Mouse (Mus musculus): ENCODE results near the gene Mpp2. TPM values are rescaled to one million over a fixed set of nuclear protein-coding genes. Genes with fewer than 3 reads are reported as not detected.
A peak's percentile ranks its signal among the peaks of the same experiment; 100 is the strongest.

The Mpp2 gene
- polyA plus RNA-seq, 1 experiment = not detected

- Histone ChIP-seq H3K4me1 (ENCODE audit: control insufficient read depth, insufficient read depth, low read length) (peaks cover 55% of the 10 kb centered on the region), H3K4me3 (ENCODE audit: insufficient read depth, low read depth, low read length) (no peak overlapping the region), H3K27ac (ENCODE audit: insufficient read depth, low read depth, low read length) (no peak overlapping the region)
- WGBS = 29% methylated on average over 7 of the region's 7 CpGs
- TF ChIP-seq CTCF (IDR thresholded peaks at IDR 0.05; ENCODE audit: insufficient read depth, low read depth, low read length) (no peak), POLR2A (IDR thresholded peaks at IDR 0.05; ENCODE audit: insufficient read depth, low read depth, low read length) (no peak)
These were observed 4.2 kb downstream of the Mpp2 start for GRCm38 (mm10) chr11:102084159-102084558.

- Histone ChIP-seq H3K27ac (ENCODE audit: insufficient read depth, low read depth, low read length) (peak overlapping the region; percentile 27), H3K4me1 (ENCODE audit: control insufficient read depth, insufficient read depth, low read length) (peaks cover 59% of the 10 kb centered on the region), H3K4me3 (ENCODE audit: insufficient read depth, low read depth, low read length) (no peak overlapping the region)
- TF ChIP-seq CTCF (IDR thresholded peaks at IDR 0.05; ENCODE audit: insufficient read depth, low read depth, low read length) (no peak), POLR2A (IDR thresholded peaks at IDR 0.05; ENCODE audit: insufficient read depth, low read depth, low read length) (no peak)
- 27% methylated on average over 4 of the region's 4 CpGs for WGBS
These were observed 5.1 kb downstream of the Mpp2 start for GRCm38 (mm10) chr11:102083193-102083592.

- Histone ChIP-seq H3K27ac (ENCODE audit: insufficient read depth, low read depth, low read length) (peak overlapping the region; percentile 68), H3K4me3 (ENCODE audit: insufficient read depth, low read depth, low read length) (peak overlapping the region; percentile 53), H3K4me1 (ENCODE audit: control insufficient read depth, insufficient read depth, low read length) (peaks cover 59% of the 10 kb centered on the region)
- WGBS = 1% methylated on average over 18 of the region's 18 CpGs
- peak; percentile 52 for TF ChIP-seq POLR2A (IDR thresholded peaks at IDR 0.05; ENCODE audit: insufficient read depth, low read depth, low read length)
- no peak for TF ChIP-seq CTCF (IDR thresholded peaks at IDR 0.05; ENCODE audit: insufficient read depth, low read depth, low read length)
These were observed 6.0 kb downstream of the Mpp2 start for GRCm38 (mm10) chr11:102082322-102082721.

GRCm38 (mm10) chr11:102073722-102074121 is 14.6 kb downstream of the Mpp2 start:
- TF ChIP-seq CTCF (IDR thresholded peaks at IDR 0.05; ENCODE audit: insufficient read depth, low read depth, low read length) (no peak), POLR2A (IDR thresholded peaks at IDR 0.05; ENCODE audit: insufficient read depth, low read depth, low read length) (no peak)
- Histone ChIP-seq H3K27ac (ENCODE audit: insufficient read depth, low read depth, low read length) (no peak overlapping the region), H3K4me1 (ENCODE audit: control insufficient read depth, insufficient read depth, low read length) (peaks cover 13% of the 10 kb centered on the region), H3K4me3 (ENCODE audit: insufficient read depth, low read depth, low read length) (no peak overlapping the region)
- 63% methylated on average over 14 of the region's 14 CpGs for WGBS

- Histone ChIP-seq H3K4me1 (ENCODE audit: control insufficient read depth, insufficient read depth, low read length) (peaks cover 13% of the 10 kb centered on the region), H3K27ac (ENCODE audit: insufficient read depth, low read depth, low read length) (no peak overlapping the region), H3K4me3 (ENCODE audit: insufficient read depth, low read depth, low read length) (no peak overlapping the region)
- TF ChIP-seq CTCF (IDR thresholded peaks at IDR 0.05; ENCODE audit: insufficient read depth, low read depth, low read length) (no peak), POLR2A (IDR thresholded peaks at IDR 0.05; ENCODE audit: insufficient read depth, low read depth, low read length) (no peak)
- 76% methylated on average over 5 of the region's 5 CpGs for WGBS
These were observed 15.6 kb downstream of the Mpp2 start for GRCm38 (mm10) chr11:102072729-102073128.

GRCm38 (mm10) chr11:102070426-102070825 is 17.9 kb downstream of the Mpp2 start:
- H3K4me3 ChIP-seq (ENCODE audit: insufficient read depth, low read depth, low read length) = no peak overlapping the region
- TF ChIP-seq POLR2A (IDR thresholded peaks at IDR 0.05; ENCODE audit: insufficient read depth, low read depth, low read length) = no peak
- no peak overlapping the region for H3K27ac ChIP-seq (ENCODE audit: insufficient read depth, low read depth, low read length)
- peaks cover 13% of the 10 kb centered on the region for H3K4me1 ChIP-seq (ENCODE audit: control insufficient read depth, insufficient read depth, low read length)
- 24% methylated on average over 13 of the region's 13 CpGs for WGBS

GRCm38 (mm10) chr11:102069633-102070032 is 18.7 kb downstream of the Mpp2 start:
- Histone ChIP-seq H3K4me1 (ENCODE audit: control insufficient read depth, insufficient read depth, low read length) (peaks cover 13% of the 10 kb centered on the region), H3K27ac (ENCODE audit: insufficient read depth, low read depth, low read length) (no peak overlapping the region), H3K4me3 (ENCODE audit: insufficient read depth, low read depth, low read length) (no peak overlapping the region)
- TF ChIP-seq POLR2A (IDR thresholded peaks at IDR 0.05; ENCODE audit: insufficient read depth, low read depth, low read length) (no peak), CTCF (IDR thresholded peaks at IDR 0.05; ENCODE audit: insufficient read depth, low read depth, low read length) (no peak)
- WGBS = 72% methylated on average over 11 of the region's 11 CpGs

- H3K27ac ChIP-seq (ENCODE audit: insufficient read depth, low read depth, low read length) = no peak overlapping the region
- 53% methylated on average over 2 of the region's 2 CpGs for WGBS
These were observed 19.3 kb downstream of the Mpp2 start for GRCm38 (mm10) chr11:102068969-102069368.

GRCm38 (mm10) chr11:102063076-102063475 is 25.2 kb downstream of the Mpp2 start:
- 78% methylated on average over 13 of the region's 13 CpGs for WGBS
- TF ChIP-seq POLR2A (IDR thresholded peaks at IDR 0.05; ENCODE audit: insufficient read depth, low read depth, low read length) = no peak
- TF ChIP-seq CTCF (IDR thresholded peaks at IDR 0.05; ENCODE audit: insufficient read depth, low read depth, low read length) = no peak
- Histone ChIP-seq H3K4me3 (ENCODE audit: insufficient read depth, low read depth, low read length) (no peak overlapping the region), H3K27ac (ENCODE audit: insufficient read depth, low read depth, low read length) (no peak overlapping the region), H3K4me1 (ENCODE audit: control insufficient read depth, insufficient read depth, low read length) (peaks cover 9% of the 10 kb centered on the region)

More at GRCm38 (mm10) chr11:102068969-102069368, 19.3 kb downstream of the Mpp2 start:
- H3K4me1 ChIP-seq (ENCODE audit: control insufficient read depth, insufficient read depth, low read length) = peaks cover 11% of the 10 kb centered on the region
- TF ChIP-seq POLR2A (IDR thresholded peaks at IDR 0.05; ENCODE audit: insufficient read depth, low read depth, low read length) = no peak
- TF ChIP-seq CTCF (IDR thresholded peaks at IDR 0.05; ENCODE audit: insufficient read depth, low read depth, low read length) = no peak
- H3K4me3 ChIP-seq (ENCODE audit: insufficient read depth, low read depth, low read length) = no peak overlapping the region

- TF ChIP-seq CTCF (IDR thresholded peaks at IDR 0.05; ENCODE audit: insufficient read depth, low read depth, low read length) = no peak
- TF ChIP-seq POLR2A (IDR thresholded peaks at IDR 0.05; ENCODE audit: insufficient read depth, low read depth, low read length) = no peak
- Histone ChIP-seq H3K4me1 (ENCODE audit: control insufficient read depth, insufficient read depth, low read length) (peaks cover 9% of the 10 kb centered on the region), H3K4me3 (ENCODE audit: insufficient read depth, low read depth, low read length) (no peak overlapping the region), H3K27ac (ENCODE audit: insufficient read depth, low read depth, low read length) (no peak overlapping the region)
- 54% methylated on average over 16 of the region's 16 CpGs for WGBS
These were observed 26.3 kb downstream of the Mpp2 start for GRCm38 (mm10) chr11:102061941-102062473.

Data from olfactory bulb, adult 2 months (tissue).